In genomic region chr17:49413554-49413953, GRCm38 (mm10) we compare ENCODE assay signal across 11 mouse cellular contexts. TPM values are rescaled to one million over a fixed set of nuclear protein-coding genes. Genes with fewer than 3 reads are reported as not detected.
DNase-seq lines count a peak whose midpoint lies in the region; ATAC-seq and TF ChIP-seq lines count a peak whose summit lies in the region.
"Had no signal": no experiment of that assay in that cellular context is flagged by ENCODE, and none has a peak within 500 bp of the region (broad histone marks: within the 10 kb centered on the region; RNA-seq: fewer than 3 reads in every experiment).

No protein-coding gene starts in this region.

- intact Hi-C loops in gastrocnemius, adult 2 months (cut with DNase I): no loop called here

- H3K27me3 ChIP-seq in midbrain, embryonic 14.5 days (ENCODE audit: control insufficient read depth, insufficient read depth, low read length): no peaks in the 10 kb centered on the region
- H3K27me3 ChIP-seq in midbrain, embryonic 13.5 days: no peaks in the 10 kb centered on the region
- no peaks in the 10 kb centered on the region for H3K27me3 ChIP-seq in splenic B cell, adult 2 months (ENCODE audit: control insufficient read depth, insufficient read depth, low read length, poor library complexity, severe bottlenecking)

- no peaks in the 10 kb centered on the region for H3K36me3 ChIP-seq in midbrain, embryonic 14.5 days (ENCODE audit: control insufficient read depth, insufficient read depth, low read length)
- H3K36me3 ChIP-seq in midbrain, embryonic 13.5 days: no peaks in the 10 kb centered on the region
- H3K36me3 ChIP-seq in splenic B cell, adult 2 months (ENCODE audit: control insufficient read depth, insufficient read depth, low read length, poor library complexity, severe bottlenecking): no peaks in the 10 kb centered on the region

- TF ChIP-seq CTCF in gastrocnemius, adult 2 months (IDR thresholded peaks at IDR 0.05): peak; percentile 29; the same call in 1 of the 2 replicates

- H3K9me3 ChIP-seq in midbrain, embryonic 14.5 days (ENCODE audit: control insufficient read depth, low read length): no peaks in the 10 kb centered on the region
- no peaks in the 10 kb centered on the region for H3K9me3 ChIP-seq in midbrain, embryonic 13.5 days

- DNase-seq in gastrocnemius, adult 2 months: no peak
- DNase-seq in gastrocnemius, postnatal 25 days: no peak
- DNase-seq in midbrain, embryonic 14.5 days: peak; percentile 39
- peak; percentile 23 for DNase-seq in embryo, embryonic 11 days
- DNase-seq in splenic B cell, adult 2 months (ENCODE audit: low read depth, low spot score): peak; percentile 48
- no peak for DNase-seq in frontal cortex, postnatal 36 days (ENCODE audit: low spot score in 2 of 2)
- DNase-seq in adrenal gland, adult 18-20 months (ENCODE audit: low spot score in 2 of 2): no peak
- DNase-seq: heart, postnatal 10 days; left cerebral cortex, postnatal 4 days; right cerebral cortex, postnatal 25 days had no signal

- no peak overlapping the region for H3K27ac ChIP-seq in gastrocnemius, adult 2 months
- no peak overlapping the region for H3K27ac ChIP-seq in midbrain, embryonic 14.5 days (replicated peaks; ENCODE audit: low read depth, low read length)
- H3K27ac ChIP-seq in midbrain, embryonic 13.5 days: no peak overlapping the region

- H3K4me3 ChIP-seq in gastrocnemius, adult 2 months: no peak overlapping the region
- H3K4me3 ChIP-seq in midbrain, embryonic 14.5 days (replicated peaks; ENCODE audit: low read depth, low read length): no peak overlapping the region
- no peak overlapping the region for H3K4me3 ChIP-seq in midbrain, embryonic 13.5 days (replicated peaks)

- H3K4me2 ChIP-seq in midbrain, embryonic 14.5 days (ENCODE audit: low read length): no peak overlapping the region
- no peak overlapping the region for H3K4me2 ChIP-seq in midbrain, embryonic 13.5 days (replicated peaks)

- no peaks in the 10 kb centered on the region for H3K4me1 ChIP-seq in midbrain, embryonic 14.5 days (ENCODE audit: control insufficient read depth, insufficient read depth, low read length)
- H3K4me1 ChIP-seq in midbrain, embryonic 13.5 days (replicated peaks): no peaks in the 10 kb centered on the region

- 60% methylated on average over 3 of the region's 3 CpGs for WGBS in midbrain, embryonic 14.5 days
- 59% methylated on average over 3 of the region's 3 CpGs for WGBS in midbrain, embryonic 13.5 days

- ATAC-seq in midbrain, embryonic 14.5 days (ENCODE audit: low FRiP score, low TSS enrichment): no peak
- ATAC-seq in midbrain, embryonic 13.5 days: no peak

- H3K9ac ChIP-seq in midbrain, embryonic 14.5 days (replicated peaks; ENCODE audit: low read length): no peak overlapping the region
- no peak overlapping the region for H3K9ac ChIP-seq in midbrain, embryonic 13.5 days (replicated peaks)

RNA-seq across cellular contexts. Expression of gene Mocs1, which starts 14.6 kb away (rescaled TPM):
- total RNA-seq in gastrocnemius, adult 2 months (2021): 10 to 100 TPM; 18.5 to 19.4 TPM
- 10 to 100 TPM; 16.1 to 20.3 TPM for total RNA-seq in gastrocnemius, postnatal 25 days (2021)
- polyA plus RNA-seq in midbrain, embryonic 14.5 days (2014; fragmentation: Nextera tagmentation; extraction: Ambion mirVana): 3.8 and 4.0 TPM in 2 replicates
- polyA plus RNA-seq in midbrain, embryonic 13.5 days (2015; fragmentation: Nextera tagmentation; extraction: Ambion mirVana): 3.3 and 3.5 TPM in 2 replicates
- 10 to 100 TPM; 30.5 to 40.9 TPM for total RNA-seq in adrenal gland, adult 18-20 months (2021)

Comparison
In these comparisons a context has a peak if more than half of its experiments do, and no peak if none do; other contexts are left out.
1. DNase-seq: peak in midbrain, embryonic 14.5 days (single experiment), embryo, embryonic 11 days (single experiment) and splenic B cell, adult 2 months (single experiment); none in gastrocnemius, adult 2 months (single experiment), gastrocnemius, postnatal 25 days (single experiment), frontal cortex, postnatal 36 days (0 of 2) and adrenal gland, adult 18-20 months (0 of 2).